Mouse (Mus musculus): Measurements from ENCODE around the gene Rab6b.
"Not testable (repeated sequence)": the region's sequence is repeated elsewhere in the genome, so short reads cannot be mapped to it uniquely, and the experiment has no call there.

The Rab6b gene

GRCm38 (mm10) chr9:103141266-103141665 is 29.7 kb downstream of the Rab6b start:
- DNase-seq (ENCODE audit: low spot score in 2 of 2), result no peak

GRCm38 (mm10) chr9:103143881-103144280 is 32.3 kb downstream of the Rab6b start:
- DNase-seq (ENCODE audit: low spot score in 2 of 2), result no peak

- no peak for DNase-seq (ENCODE audit: low spot score in 2 of 2)
Measured at GRCm38 (mm10) chr9:103145351-103145750, 33.8 kb downstream of the Rab6b start.

- no peak for DNase-seq (ENCODE audit: low spot score in 2 of 2)
Measured at GRCm38 (mm10) chr9:103146257-103146656, 34.7 kb downstream of the Rab6b start.

GRCm38 (mm10) chr9:103146703-103147102 is 35.1 kb downstream of the Rab6b start:
- DNase-seq (ENCODE audit: low spot score in 2 of 2), result peak in 1 of 2 experiments; percentile 14

GRCm38 (mm10) chr9:103147103-103147502 is 35.5 kb downstream of the Rab6b start:
- no peak for DNase-seq (ENCODE audit: low spot score in 2 of 2)

- no peak for DNase-seq (ENCODE audit: low spot score in 2 of 2)
Measured at GRCm38 (mm10) chr9:103149074-103149799, 37.6 kb downstream of the Rab6b start.

GRCm38 (mm10) chr9:103153286-103153685 is 41.7 kb downstream of the Rab6b start:
- DNase-seq (ENCODE audit: low spot score in 2 of 2), result no peak

- no peak for DNase-seq (ENCODE audit: low spot score in 2 of 2)
Measured at GRCm38 (mm10) chr9:103154568-103154967, 43.0 kb downstream of the Rab6b start.

GRCm38 (mm10) chr9:103155158-103155557 is 43.6 kb downstream of the Rab6b start:
- not testable (repeated sequence) for DNase-seq (ENCODE audit: low spot score in 2 of 2)

- no peak for DNase-seq (ENCODE audit: low spot score in 2 of 2)
Measured at GRCm38 (mm10) chr9:103163806-103164205, 52.2 kb downstream of the Rab6b start.

- no peak for DNase-seq (ENCODE audit: low spot score in 2 of 2)
Measured at GRCm38 (mm10) chr9:103168046-103168445, 56.5 kb downstream of the Rab6b start.

GRCm38 (mm10) chr9:103168771-103169170 is 57.2 kb downstream of the Rab6b start:
- DNase-seq (ENCODE audit: low spot score in 2 of 2), result no peak

GRCm38 (mm10) chr9:103174771-103175519 is 63.4 kb downstream of the Rab6b start:
- DNase-seq (ENCODE audit: low spot score in 2 of 2), result no peak

GRCm38 (mm10) chr9:103175692-103176091 is 64.1 kb downstream of the Rab6b start:
- no peak for DNase-seq (ENCODE audit: low spot score in 2 of 2)

- no peak for DNase-seq (ENCODE audit: low spot score in 2 of 2)
Measured at GRCm38 (mm10) chr9:103180303-103180702, 68.7 kb downstream of the Rab6b start.

- DNase-seq (ENCODE audit: low spot score in 2 of 2), result peak; percentile 78 to 81
Measured at GRCm38 (mm10) chr9:103180807-103181565, 69.4 kb downstream of the Rab6b start.

- DNase-seq (ENCODE audit: low spot score in 2 of 2), result no peak
Measured at GRCm38 (mm10) chr9:103181886-103182285, 70.3 kb downstream of the Rab6b start.

- no peak for DNase-seq (ENCODE audit: low spot score in 2 of 2)
Measured at GRCm38 (mm10) chr9:103184855-103185254, 73.3 kb downstream of the Rab6b start.

GRCm38 (mm10) chr9:103185946-103186345 is 74.4 kb downstream of the Rab6b start:
- DNase-seq (ENCODE audit: low spot score in 2 of 2), result no peak

GRCm38 (mm10) chr9:103186747-103187146 is 75.2 kb downstream of the Rab6b start:
- no peak for DNase-seq (ENCODE audit: low spot score in 2 of 2)

- DNase-seq (ENCODE audit: low spot score in 2 of 2), result no peak
Measured at GRCm38 (mm10) chr9:103188416-103188815, 76.8 kb downstream of the Rab6b start.

Measured in spleen, postnatal 36 days (tissue).